Mouse (Mus musculus): ENCODE data around the gene Hivep3. TPM values are rescaled to one million over a fixed set of nuclear protein-coding genes. Genes with fewer than 3 reads are reported as not detected.

Gene Hivep3
- total and polyA plus RNA-seq, 2 experiments, result 0.95 to 1.5 TPM

GRCm38 (mm10) chr4:119838308-119838707 is 104.7 kb downstream of the Hivep3 start:
- no peaks in the 10 kb centered on the region; the same call in 1 of the 2 replicates for H3K79me2 ChIP-seq (ENCODE audit: control insufficient read depth, insufficient read depth, low read length)
- WGBS, result 77% methylated on average over 2 of the region's 2 CpGs
- H3K27me3 ChIP-seq (ENCODE audit: control insufficient read depth, insufficient read depth, low read length), result no peaks in the 10 kb centered on the region
- H3K4me3 ChIP-seq (ENCODE audit: insufficient read depth, low read depth, low read length), result no peak overlapping the region
- no peak for DNase-seq (ENCODE audit: extremely low read depth, low read depth, low spot score)
- TF ChIP-seq POLR2A (IDR thresholded peaks at IDR 0.05; ENCODE audit: extremely low read depth, insufficient read depth, low read length) (no peak), CTCF (IDR thresholded peaks at IDR 0.05; ENCODE audit: low read depth, low read length) (no peak)
- H3K9ac ChIP-seq (ENCODE audit: low read depth, low read length), result no peak overlapping the region
- no peak overlapping the region for H3K27ac ChIP-seq (replicated peaks; ENCODE audit: insufficient read depth, low read depth, low read length)
- no peaks in the 10 kb centered on the region for H3K36me3 ChIP-seq (ENCODE audit: control insufficient read depth, insufficient read depth, low read length)
- H3K4me1 ChIP-seq (ENCODE audit: control insufficient read depth, insufficient read depth, low read length), result no peaks in the 10 kb centered on the region

- Histone ChIP-seq H3K4me1 (ENCODE audit: control insufficient read depth, insufficient read depth, low read length) (no peaks in the 10 kb centered on the region), H3K4me3 (ENCODE audit: insufficient read depth, low read depth, low read length) (no peak overlapping the region), H3K27me3 (ENCODE audit: control insufficient read depth, insufficient read depth, low read length) (no peaks in the 10 kb centered on the region), H3K36me3 (ENCODE audit: control insufficient read depth, insufficient read depth, low read length) (no peaks in the 10 kb centered on the region), H3K79me2 (ENCODE audit: control insufficient read depth, insufficient read depth, low read length) (no peaks in the 10 kb centered on the region; the same call in 1 of the 2 replicates), H3K9ac (ENCODE audit: low read depth, low read length) (no peak overlapping the region), H3K27ac (replicated peaks; ENCODE audit: insufficient read depth, low read depth, low read length) (no peak overlapping the region)
- DNase-seq (ENCODE audit: extremely low read depth, low read depth, low spot score), result no peak
- TF ChIP-seq POLR2A (IDR thresholded peaks at IDR 0.05; ENCODE audit: extremely low read depth, insufficient read depth, low read length) (no peak), CTCF (IDR thresholded peaks at IDR 0.05; ENCODE audit: low read depth, low read length) (no peak)
- WGBS, result 49% methylated on average over 3 of the region's 3 CpGs
Observed at GRCm38 (mm10) chr4:119843294-119843693, 109.7 kb downstream of the Hivep3 start.

GRCm38 (mm10) chr4:119844267-119844666 is 110.7 kb downstream of the Hivep3 start:
- no peaks in the 10 kb centered on the region for H3K27me3 ChIP-seq (ENCODE audit: control insufficient read depth, insufficient read depth, low read length)
- H3K79me2 ChIP-seq (ENCODE audit: control insufficient read depth, insufficient read depth, low read length), result no peaks in the 10 kb centered on the region; the same call in 1 of the 2 replicates
- WGBS, result 74% methylated on average over 3 of the region's 3 CpGs
- no peak for DNase-seq (ENCODE audit: extremely low read depth, low read depth, low spot score)
- no peaks in the 10 kb centered on the region for H3K4me1 ChIP-seq (ENCODE audit: control insufficient read depth, insufficient read depth, low read length)
- no peaks in the 10 kb centered on the region for H3K36me3 ChIP-seq (ENCODE audit: control insufficient read depth, insufficient read depth, low read length)
- no peak for TF ChIP-seq CTCF (IDR thresholded peaks at IDR 0.05; ENCODE audit: low read depth, low read length)
- no peak for TF ChIP-seq POLR2A (IDR thresholded peaks at IDR 0.05; ENCODE audit: extremely low read depth, insufficient read depth, low read length)
- no peak overlapping the region for H3K4me3 ChIP-seq (ENCODE audit: insufficient read depth, low read depth, low read length)
- no peak overlapping the region for H3K27ac ChIP-seq (replicated peaks; ENCODE audit: insufficient read depth, low read depth, low read length)
- H3K9ac ChIP-seq (ENCODE audit: low read depth, low read length), result no peak overlapping the region

DNA sequence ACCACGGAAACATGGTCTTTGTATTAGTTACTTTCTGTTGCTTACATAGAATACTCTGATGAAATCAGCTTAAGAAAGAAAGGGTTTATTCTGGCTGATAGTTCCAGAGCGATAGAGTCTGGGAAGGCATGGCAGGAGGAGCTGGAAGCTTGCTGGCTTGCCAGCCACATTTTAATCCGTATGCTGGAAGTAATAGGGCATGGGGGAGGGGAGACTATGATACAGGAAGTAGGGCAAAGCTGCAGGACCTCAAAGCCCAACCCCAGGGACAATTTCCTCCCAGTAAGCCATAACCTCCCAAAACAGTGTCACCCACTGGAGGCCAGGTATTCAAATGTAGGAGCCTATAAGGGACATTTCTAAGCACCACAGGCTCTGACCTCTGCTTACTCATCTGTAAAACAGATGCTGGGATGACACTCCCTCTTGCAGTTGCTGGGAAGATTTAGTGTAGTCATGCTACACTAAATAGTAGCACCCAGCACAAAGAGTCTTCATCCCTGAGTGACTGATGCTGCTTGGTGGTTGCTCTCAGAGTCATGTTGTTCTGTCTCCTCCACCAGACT is 112.1 kb downstream of the Hivep3 start:
- TF ChIP-seq POLR2A (IDR thresholded peaks at IDR 0.05; ENCODE audit: extremely low read depth, insufficient read depth, low read length), result no peak
- no peak for TF ChIP-seq CTCF (IDR thresholded peaks at IDR 0.05; ENCODE audit: low read depth, low read length)
- no peak overlapping the region for H3K27ac ChIP-seq (replicated peaks; ENCODE audit: insufficient read depth, low read depth, low read length)
- no peak overlapping the region for H3K9ac ChIP-seq (ENCODE audit: low read depth, low read length)
- DNase-seq (ENCODE audit: extremely low read depth, low read depth, low spot score), result no peak
- no peaks in the 10 kb centered on the region for H3K4me1 ChIP-seq (ENCODE audit: control insufficient read depth, insufficient read depth, low read length)
- H3K27me3 ChIP-seq (ENCODE audit: control insufficient read depth, insufficient read depth, low read length), result no peaks in the 10 kb centered on the region
- WGBS, result 75% methylated on average over 3 of the region's 3 CpGs
- H3K4me3 ChIP-seq (ENCODE audit: insufficient read depth, low read depth, low read length), result no peak overlapping the region
- H3K36me3 ChIP-seq (ENCODE audit: control insufficient read depth, insufficient read depth, low read length), result no peaks in the 10 kb centered on the region
- no peaks in the 10 kb centered on the region; the same call in 1 of the 2 replicates for H3K79me2 ChIP-seq (ENCODE audit: control insufficient read depth, insufficient read depth, low read length)

DNA sequence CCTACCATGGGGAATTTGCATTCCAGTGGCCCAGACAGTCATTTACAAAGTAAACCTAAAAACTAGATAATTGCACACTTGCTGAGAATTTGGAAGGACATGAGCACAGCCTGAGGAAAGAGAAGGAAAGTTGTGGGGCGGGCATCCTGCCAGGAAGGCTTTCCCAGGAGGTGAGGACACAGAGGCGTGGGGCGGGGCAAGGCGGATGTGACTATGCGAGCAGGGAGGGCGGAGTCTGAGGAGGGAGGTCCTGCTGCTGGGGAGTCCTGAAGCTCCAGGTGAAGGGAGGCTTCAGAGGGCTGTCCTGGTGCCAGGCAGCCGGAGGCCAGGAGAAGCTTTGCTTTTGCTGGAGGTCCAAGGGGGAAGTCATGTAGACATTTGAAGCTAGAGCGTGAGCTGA is 118.9 kb downstream of the Hivep3 start:
- WGBS, result 57% methylated on average over 8 of the region's 8 CpGs
- no peaks in the 10 kb centered on the region for H3K79me2 ChIP-seq (ENCODE audit: control insufficient read depth, insufficient read depth, low read length)
- H3K4me3 ChIP-seq (ENCODE audit: insufficient read depth, low read depth, low read length), result no peak overlapping the region
- H3K9ac ChIP-seq (ENCODE audit: low read depth, low read length), result no peak overlapping the region
- TF ChIP-seq CTCF (IDR thresholded peaks at IDR 0.05; ENCODE audit: low read depth, low read length), result no peak
- no peak for TF ChIP-seq POLR2A (IDR thresholded peaks at IDR 0.05; ENCODE audit: extremely low read depth, insufficient read depth, low read length)
- no peaks in the 10 kb centered on the region for H3K4me1 ChIP-seq (ENCODE audit: control insufficient read depth, insufficient read depth, low read length)
- H3K36me3 ChIP-seq (ENCODE audit: control insufficient read depth, insufficient read depth, low read length), result no peaks in the 10 kb centered on the region
- no peak overlapping the region for H3K27ac ChIP-seq (replicated peaks; ENCODE audit: insufficient read depth, low read depth, low read length)
- DNase-seq (ENCODE audit: extremely low read depth, low read depth, low spot score), result no peak
- no peaks in the 10 kb centered on the region for H3K27me3 ChIP-seq (ENCODE audit: control insufficient read depth, insufficient read depth, low read length)

- H3K36me3 ChIP-seq (ENCODE audit: control insufficient read depth, insufficient read depth, low read length), result no peaks in the 10 kb centered on the region
- H3K79me2 ChIP-seq (ENCODE audit: control insufficient read depth, insufficient read depth, low read length), result no peaks in the 10 kb centered on the region
- WGBS, result 88% methylated on average over 9 of the region's 9 CpGs
- no peak for DNase-seq (ENCODE audit: extremely low read depth, low read depth, low spot score)
- H3K4me1 ChIP-seq (ENCODE audit: control insufficient read depth, insufficient read depth, low read length), result no peaks in the 10 kb centered on the region
- H3K9ac ChIP-seq (ENCODE audit: low read depth, low read length), result no peak overlapping the region
- no peak overlapping the region for H3K4me3 ChIP-seq (ENCODE audit: insufficient read depth, low read depth, low read length)
- TF ChIP-seq CTCF (IDR thresholded peaks at IDR 0.05; ENCODE audit: low read depth, low read length), result no peak
- no peak for TF ChIP-seq POLR2A (IDR thresholded peaks at IDR 0.05; ENCODE audit: extremely low read depth, insufficient read depth, low read length)
- no peaks in the 10 kb centered on the region for H3K27me3 ChIP-seq (ENCODE audit: control insufficient read depth, insufficient read depth, low read length)
- no peak overlapping the region for H3K27ac ChIP-seq (replicated peaks; ENCODE audit: insufficient read depth, low read depth, low read length)
Observed at GRCm38 (mm10) chr4:119854307-119855144, 120.9 kb downstream of the Hivep3 start.
